Mouse (Mus musculus) bone marrow, adult 2 months (tissue): Measurements from ENCODE around the gene Sgcb. TPM values are rescaled to one million over a fixed set of nuclear protein-coding genes. Genes with fewer than 3 reads are reported as not detected.

Experiments
- H3K27ac ChIP-seq: fragments of 200-500 bp; 2 replicates; pipeline ENCODE4 v1.5.1; 2012; ENCODE audit warnings: low read depth, mild to moderate bottlenecking, control low read depth, inconsistent platforms, low read length; ENCODE audit not compliant: control insufficient read depth, poor library complexity, insufficient read depth
- H3K4me1 ChIP-seq: fragments of 200-500 bp; 2 replicates; pipeline ENCODE4 v1.6.1; 2011; ENCODE audit warnings: low read length; ENCODE audit not compliant: control insufficient read depth, insufficient read depth
- H3K4me3 ChIP-seq: fragments of 200-500 bp; replicated peaks from 2 replicates; pipeline ENCODE3; 2011; ENCODE audit warnings: mild to moderate bottlenecking, low read depth, low read length, control low read depth; ENCODE audit not compliant: control insufficient read depth
- CTCF ChIP-seq: fragments of 200-500 bp; IDR thresholded peaks from 2 replicates; pipeline ENCODE4 v1.5.1; 2011; ENCODE audit warnings: low read length, control low read depth; ENCODE audit not compliant: control insufficient read depth, insufficient read depth
- POLR2A ChIP-seq: fragments of 200-500 bp; IDR thresholded peaks from 2 replicates; pipeline ENCODE4 v1.6.1; 2011; ENCODE audit warnings: low read depth, mild to moderate bottlenecking, control low read depth, low read length, borderline replicate concordance; ENCODE audit not compliant: control insufficient read depth
- WGBS: fragments of 180-500 bp; shearing (Covaris S2); methylation state at CpG from one replicate; pipeline ENCODE4 v1.1.7; 2018; 5-methylcytosine and 5-hydroxymethylcytosine counted together
- polyA plus RNA-seq: library from polyadenylated mRNA; stranded (reverse); fragments of >200 nt; gene quantifications from 2 replicates; pipeline ENCODE4 v1.2.4, GENCODE M21; 2011; ENCODE audit warnings: low replicate concordance; ENCODE audit not compliant: missing spikeins, insufficient read depth, insufficient read length

Sgcb gene
- polyA plus RNA-seq, 1 experiment, result 4.2 TPM

GRCm38 (mm10) chr5:73683706-73684409 lies 36.3 kb upstream of the Sgcb start:
- no peak overlapping the region for H3K4me3 ChIP-seq
- no peaks in the 10 kb centered on the region for H3K4me1 ChIP-seq
- WGBS, result 24% methylated on average over 9 of the region's 9 CpGs
- TF ChIP-seq POLR2A (no peak), CTCF (no peak)
- no peak overlapping the region for H3K27ac ChIP-seq

- 65% methylated on average over 6 of the region's 6 CpGs for WGBS
- H3K4me3 ChIP-seq, result no peak overlapping the region
Measured at GRCm38 (mm10) chr5:73683221-73683620, 35.6 kb upstream of the Sgcb start.

GRCm38 (mm10) chr5:73676626-73677025 lies 29.0 kb upstream of the Sgcb start:
- TF ChIP-seq POLR2A (no peak), CTCF (no peak)
- H3K4me3 ChIP-seq, result no peak overlapping the region
- H3K4me1 ChIP-seq, result no peaks in the 10 kb centered on the region
- 77% methylated on average over 13 of the region's 13 CpGs for WGBS
- H3K27ac ChIP-seq, result no peak overlapping the region

More at GRCm38 (mm10) chr5:73683221-73683620, 35.6 kb upstream of the Sgcb start:
- Histone ChIP-seq H3K4me1 (no peaks in the 10 kb centered on the region), H3K27ac (no peak overlapping the region)
- no peak for TF ChIP-seq POLR2A
- TF ChIP-seq CTCF, result no peak

- TF ChIP-seq CTCF, result no peak
- TF ChIP-seq POLR2A, result no peak
- H3K4me1 ChIP-seq, result no peaks in the 10 kb centered on the region
- H3K4me3 ChIP-seq, result no peak overlapping the region
- 78% methylated on average over 3 of the region's 3 CpGs for WGBS
- H3K27ac ChIP-seq, result no peak overlapping the region
Measured at GRCm38 (mm10) chr5:73675604-73676003, 28.0 kb upstream of the Sgcb start.

- Histone ChIP-seq H3K4me3 (no peak overlapping the region), H3K27ac (no peak overlapping the region), H3K4me1 (no peaks in the 10 kb centered on the region)
- 69% methylated on average over 26 of the region's 26 CpGs for whole genome bisulfite sequencing
- TF ChIP-seq POLR2A (no peak), CTCF (no peak)
Measured at GRCm38 (mm10) chr5:73669386-73669785, 21.8 kb upstream of the Sgcb start.

- TF ChIP-seq POLR2A (no peak), CTCF (no peak)
- Histone ChIP-seq H3K27ac (no peak overlapping the region), H3K4me1 (no peaks in the 10 kb centered on the region), H3K4me3 (no peak overlapping the region)
- WGBS, result 64% methylated on average over 2 of the region's 2 CpGs
Measured at GRCm38 (mm10) chr5:73667877-73668276, 20.3 kb upstream of the Sgcb start.

- 81% methylated on average over 2 of the region's 2 CpGs for WGBS
- H3K4me1 ChIP-seq, result no peaks in the 10 kb centered on the region
- no peak for TF ChIP-seq POLR2A
- TF ChIP-seq CTCF, result no peak
Measured at GRCm38 (mm10) chr5:73666695-73667094, 19.1 kb upstream of the Sgcb start.

GRCm38 (mm10) chr5:73651855-73652201 lies 4.2 kb upstream of the Sgcb start:
- H3K4me3 ChIP-seq, result no peak overlapping the region
- no peaks in the 10 kb centered on the region for H3K4me1 ChIP-seq
- TF ChIP-seq POLR2A (no peak), CTCF (no peak)
- H3K27ac ChIP-seq, result no peak overlapping the region
- WGBS, result 15% methylated on average over 4 of the region's 4 CpGs

More at GRCm38 (mm10) chr5:73666695-73667094, 19.1 kb upstream of the Sgcb start:
- no peak overlapping the region for H3K27ac ChIP-seq
- H3K4me3 ChIP-seq, result no peak overlapping the region
